Mouse (Mus musculus) urinary bladder, postnatal 10 days (tissue): ENCODE data around the gene Cacna2d2.

ENCODE experiments used
- DNase-seq: peaks from one replicate; pipeline ENCODE4 v3.0.0; 2022; ENCODE audit warnings: low spot score

The Cacna2d2 gene

DNA sequence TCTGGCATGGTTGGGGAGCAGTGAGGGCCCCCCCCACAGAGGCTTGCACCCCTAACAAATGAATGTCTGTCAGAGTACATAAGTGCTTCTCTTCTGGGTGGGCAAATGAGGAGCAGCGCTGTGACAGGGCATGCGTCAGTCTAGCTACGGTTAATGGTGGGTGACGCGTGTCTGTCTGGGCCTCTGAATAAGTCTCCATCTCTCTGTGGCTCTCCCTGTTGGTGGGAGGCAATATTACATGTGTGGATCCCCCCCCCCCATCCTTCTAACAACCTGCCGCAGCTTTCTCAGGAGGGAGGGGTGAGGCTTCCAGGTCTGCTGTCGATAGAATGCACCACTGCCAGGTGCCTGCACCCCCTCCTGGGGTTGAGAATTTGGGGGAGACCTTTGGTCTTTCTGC, 3.7 kb downstream of the Cacna2d2 start:
- DNase-seq = no peak

DNA sequence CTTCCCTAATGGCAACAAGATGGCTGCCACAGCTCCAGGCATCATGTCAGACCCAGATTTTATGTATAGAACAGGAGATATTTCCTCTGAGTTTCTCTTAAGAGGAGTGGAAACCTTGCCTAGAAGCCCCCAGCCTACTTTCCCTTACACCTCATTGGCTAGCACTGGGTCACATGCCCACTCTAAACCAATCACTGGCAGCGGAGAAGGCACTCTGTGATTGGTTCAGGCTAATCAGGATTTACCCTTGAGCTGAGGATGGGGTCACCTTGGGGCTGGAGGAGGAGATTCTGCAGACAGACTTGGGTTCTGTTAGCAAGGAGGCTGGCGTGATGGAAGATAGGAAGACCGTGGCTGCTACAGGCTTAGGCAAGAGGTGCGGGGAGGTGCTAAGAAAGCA, 10.0 kb downstream of the Cacna2d2 start:
- no peak for DNase-seq

DNA sequence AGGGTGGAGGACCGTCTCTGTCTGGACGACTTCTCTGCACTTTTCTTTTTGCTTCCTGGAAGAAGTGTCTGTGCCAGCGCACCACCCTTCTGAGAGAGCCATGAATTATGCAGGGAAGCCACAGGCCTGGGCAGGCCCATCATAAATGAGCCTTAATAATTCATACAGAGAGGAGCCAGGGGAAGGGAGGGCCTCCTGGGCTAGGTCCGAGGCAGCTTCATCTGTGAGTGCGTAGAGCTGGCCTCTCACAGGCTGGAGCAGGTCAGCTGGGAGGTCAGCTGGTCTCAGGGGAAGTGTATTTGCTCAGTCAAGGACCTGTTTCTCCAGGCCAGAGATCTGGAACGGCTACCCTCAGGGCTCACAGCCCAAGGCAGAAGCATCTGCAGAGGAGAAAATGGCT, 17.7 kb downstream of the Cacna2d2 start:
- DNase-seq = no peak

DNA sequence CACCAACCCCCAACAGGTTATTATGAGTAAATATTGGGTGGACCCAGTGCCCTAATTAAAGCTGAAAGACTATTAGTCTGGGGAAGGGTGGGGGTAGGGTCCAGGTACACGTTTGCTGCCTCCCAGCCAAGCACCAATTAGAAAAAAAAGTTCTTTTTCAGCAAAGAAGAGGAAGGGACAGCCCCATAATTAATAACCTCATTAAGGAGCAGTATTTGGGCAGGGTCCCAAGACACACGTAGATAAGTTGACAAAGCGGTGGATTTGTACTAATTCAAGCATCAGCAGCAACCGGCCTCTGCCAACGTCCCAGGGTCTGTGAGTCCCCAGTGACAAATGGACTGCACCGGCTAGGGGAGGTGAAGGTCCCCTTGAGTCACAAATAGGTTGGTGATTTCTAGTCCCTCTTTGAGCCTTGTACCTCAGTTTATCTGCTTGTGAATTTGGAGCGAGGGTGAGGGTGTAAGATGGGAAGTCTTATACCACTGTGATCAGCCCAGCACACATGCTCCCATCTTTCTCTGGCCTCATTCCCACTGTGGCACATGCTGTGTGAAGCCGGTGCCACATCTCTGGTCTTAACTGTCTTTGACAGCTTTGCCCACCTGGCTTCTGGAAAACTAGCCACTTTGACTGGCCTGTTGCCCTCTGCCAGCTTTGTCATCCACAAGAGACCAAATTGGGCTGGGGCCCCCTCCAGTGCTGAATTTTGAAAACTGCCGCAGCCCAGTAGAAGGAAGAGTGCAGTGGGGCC, 20.3 kb downstream of the Cacna2d2 start:
- DNase-seq = no peak

DNA sequence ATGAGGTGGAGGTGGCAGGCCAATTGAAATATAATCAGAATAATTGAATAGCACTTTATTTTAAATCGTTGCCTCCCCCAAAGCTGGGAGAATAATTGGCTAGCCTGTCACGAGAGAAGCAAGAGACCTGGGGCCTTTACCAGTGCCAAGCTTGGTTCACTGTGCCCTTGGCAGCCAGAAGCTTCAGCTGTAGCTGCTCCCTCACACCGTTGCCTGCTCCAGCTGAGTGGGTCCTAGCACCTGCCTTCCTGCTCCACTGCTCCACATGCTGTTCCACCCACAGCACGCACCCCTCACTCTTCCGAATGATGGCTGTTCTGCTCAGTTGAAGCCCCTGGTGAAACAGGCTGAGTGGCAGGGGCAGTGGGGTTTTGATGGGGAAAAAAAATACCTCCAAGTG, 21.5 kb downstream of the Cacna2d2 start:
- DNase-seq = no peak

DNA sequence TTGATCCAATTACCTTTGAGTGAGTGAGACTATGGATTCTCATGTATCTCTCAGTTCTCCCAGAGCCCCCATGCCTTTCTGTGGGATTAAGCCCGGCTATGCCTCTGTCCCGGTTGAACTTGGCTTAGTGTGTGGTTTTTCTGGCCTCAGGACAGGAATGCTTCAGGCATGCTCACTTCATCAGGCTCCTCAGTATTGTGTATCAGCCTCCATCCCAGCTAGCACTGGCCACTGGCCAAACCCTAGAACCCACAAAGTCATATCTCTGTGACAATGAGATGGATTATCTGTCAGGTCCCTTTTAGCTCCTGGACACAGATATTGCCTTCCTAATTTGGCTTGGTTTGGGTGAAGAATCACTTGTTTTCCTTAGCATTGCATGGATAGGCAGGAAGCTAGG, 23.5 kb downstream of the Cacna2d2 start:
- no peak for DNase-seq

DNA sequence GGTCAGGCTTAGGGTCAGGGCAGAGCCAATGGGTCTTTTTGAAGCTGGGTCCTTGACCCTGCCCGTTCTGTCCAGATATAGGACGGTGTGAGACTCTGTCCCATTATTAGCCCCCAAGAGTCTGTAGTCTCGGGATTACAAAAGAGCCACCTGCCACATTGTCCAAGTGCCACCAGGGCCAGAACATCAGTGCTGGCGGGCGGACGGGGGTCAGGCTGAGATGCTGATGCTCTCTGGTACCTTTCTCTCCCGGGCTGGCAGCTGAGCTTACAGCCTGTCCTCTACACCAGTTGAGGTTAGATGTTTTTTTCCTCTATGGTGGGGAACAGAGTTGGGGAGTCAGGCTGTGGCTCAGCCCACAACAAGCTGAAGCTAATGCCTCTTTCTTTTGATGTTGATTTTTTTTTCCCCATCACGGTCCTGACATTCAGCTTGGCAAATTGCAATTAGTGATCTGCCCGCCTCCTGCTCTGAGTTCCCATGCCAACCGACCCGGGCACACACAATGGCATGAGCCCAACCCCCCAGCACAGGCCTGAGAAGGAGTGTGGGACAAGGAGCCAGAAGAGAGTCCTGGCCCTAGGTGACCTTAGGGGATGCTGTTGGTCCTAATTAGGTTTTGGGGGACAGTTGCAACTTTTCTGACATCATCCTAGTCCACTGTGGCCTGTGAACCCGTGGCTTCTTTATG, 25.2 kb downstream of the Cacna2d2 start:
- DNase-seq = no peak

DNA sequence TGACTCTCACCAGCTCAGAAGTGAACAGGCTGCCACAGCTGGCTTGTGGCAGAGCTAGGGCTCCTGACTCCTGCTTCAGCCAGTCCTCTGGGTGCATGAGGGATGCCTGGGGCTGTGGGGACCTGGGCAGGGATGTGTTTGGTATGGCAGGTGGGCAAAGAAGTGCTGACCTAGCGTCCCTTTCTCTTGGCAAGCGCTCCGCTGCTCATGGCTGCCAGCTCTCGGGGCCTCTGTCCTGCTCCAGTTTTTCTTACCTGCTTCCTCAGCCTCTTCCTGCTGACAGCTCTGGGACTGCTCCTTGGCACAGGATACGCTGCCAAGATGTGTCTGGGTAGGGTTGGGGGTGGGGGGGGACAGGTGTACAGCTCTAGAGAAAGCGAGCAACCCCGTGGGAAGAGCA, 28.5 kb downstream of the Cacna2d2 start:
- no peak for DNase-seq

DNA sequence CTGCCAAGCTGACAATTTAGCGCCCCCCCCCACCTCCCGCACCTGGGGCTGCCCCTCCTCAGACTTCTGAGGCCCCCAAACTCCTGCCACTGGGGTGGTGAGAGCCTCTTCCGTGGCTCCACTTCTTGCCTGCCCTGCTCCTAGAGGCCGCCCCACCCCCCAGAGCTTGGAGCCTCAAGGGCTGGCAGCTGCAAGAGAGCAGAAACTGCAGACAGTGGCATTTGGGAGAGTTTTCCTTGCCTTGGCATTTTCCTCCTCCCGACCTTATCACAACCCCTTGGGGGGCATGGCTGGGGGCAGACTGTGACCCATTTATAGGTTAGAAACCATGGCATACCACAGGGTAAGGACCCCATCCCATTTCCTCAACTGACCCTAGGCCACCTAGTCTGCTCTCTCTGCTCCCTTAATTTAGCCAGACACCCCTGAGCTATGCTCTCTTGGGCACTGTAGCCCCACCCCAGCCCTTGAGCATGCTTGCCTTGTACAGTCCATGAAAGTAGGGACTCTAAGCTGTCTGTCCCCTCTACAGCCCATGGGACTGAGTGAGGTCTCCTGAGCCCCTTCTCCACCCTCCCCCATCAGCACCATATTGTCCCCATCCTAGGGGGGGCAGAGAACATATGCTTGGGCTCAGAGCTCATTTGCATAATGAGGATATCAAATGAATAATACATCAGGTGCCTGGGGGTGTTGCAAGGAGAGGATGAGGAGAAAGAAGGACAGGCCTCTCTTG, 29.2 kb downstream of the Cacna2d2 start:
- DNase-seq = no peak

DNA sequence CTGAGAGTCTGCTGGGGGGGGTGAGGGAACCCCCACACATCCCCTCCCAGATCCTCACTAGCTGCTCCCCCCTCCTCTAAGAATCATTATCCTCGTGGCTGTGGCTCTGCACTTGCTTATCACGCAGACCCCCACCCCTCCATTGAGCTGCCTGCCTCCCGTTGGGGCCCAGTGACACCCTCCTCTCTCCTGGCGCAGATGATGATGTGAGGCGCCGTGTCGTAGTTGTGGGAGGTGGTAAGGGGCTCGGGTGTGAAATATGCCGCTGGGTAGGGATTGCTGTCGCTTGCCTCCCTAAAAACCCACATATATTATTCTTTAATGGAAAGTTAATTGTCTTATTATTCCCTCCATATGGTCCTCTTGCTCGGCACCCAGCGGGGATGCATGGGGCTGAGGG, 31.0 kb downstream of the Cacna2d2 start:
- DNase-seq = no peak

DNA sequence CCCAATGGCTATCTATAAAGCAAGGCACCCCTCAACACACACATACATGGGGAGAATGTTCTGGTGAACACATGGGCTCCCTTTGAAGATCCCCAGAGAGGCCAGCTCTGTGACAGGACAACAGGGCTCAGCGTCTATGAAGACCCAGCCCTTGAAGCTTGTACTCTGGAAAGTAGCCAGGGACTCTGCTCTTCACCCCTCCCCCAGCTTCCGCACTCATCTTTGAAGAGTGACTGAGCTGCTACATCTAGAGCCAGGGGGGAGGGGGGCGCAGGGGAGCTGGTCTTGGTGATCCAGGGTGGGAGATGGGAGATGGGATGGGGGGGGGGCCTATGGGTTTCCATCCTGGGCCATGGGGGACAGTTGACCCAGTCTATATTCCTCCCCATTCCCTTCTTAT, 33.1 kb downstream of the Cacna2d2 start:
- no peak for DNase-seq

DNA sequence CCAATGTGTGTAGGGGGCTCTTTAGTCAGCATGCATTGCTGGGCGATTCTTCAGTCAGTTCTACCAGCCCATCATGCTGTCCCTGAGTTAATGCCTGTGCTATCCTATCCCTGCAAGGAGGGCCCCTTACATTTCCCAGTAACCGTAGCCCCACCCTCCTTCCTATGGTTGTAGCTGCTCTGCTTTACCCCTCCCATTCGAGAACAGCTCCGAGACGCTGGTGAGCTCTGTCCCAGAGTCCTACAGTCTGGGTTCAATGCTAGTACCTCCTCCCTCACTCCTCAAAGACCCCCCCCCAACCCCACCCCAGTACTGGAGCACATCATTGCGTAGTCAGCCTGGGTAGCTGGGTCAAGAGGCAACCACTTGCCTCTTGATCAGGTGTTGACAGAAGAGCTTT, 35.4 kb downstream of the Cacna2d2 start:
- no peak for DNase-seq

DNA sequence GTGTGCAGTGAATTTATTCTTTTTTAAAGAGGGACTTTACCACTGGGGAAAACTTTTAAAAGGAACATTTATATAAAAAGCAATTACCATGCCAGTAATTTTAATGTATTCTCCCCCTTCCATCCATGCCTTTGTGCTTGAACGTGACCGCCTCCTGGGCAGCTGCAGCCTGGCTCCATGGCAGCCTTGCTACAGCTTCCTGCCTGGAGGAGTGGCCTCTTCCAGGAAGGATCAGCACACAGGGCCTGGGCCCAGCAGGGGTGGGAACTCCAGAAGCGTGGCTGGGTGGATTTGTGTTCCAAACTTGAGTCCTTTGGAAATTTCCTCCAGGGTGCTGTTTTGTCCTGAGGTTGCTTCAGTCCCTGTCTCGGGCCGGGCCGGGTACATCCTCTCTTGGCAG, 35.9 kb downstream of the Cacna2d2 start:
- DNase-seq = no peak

DNA sequence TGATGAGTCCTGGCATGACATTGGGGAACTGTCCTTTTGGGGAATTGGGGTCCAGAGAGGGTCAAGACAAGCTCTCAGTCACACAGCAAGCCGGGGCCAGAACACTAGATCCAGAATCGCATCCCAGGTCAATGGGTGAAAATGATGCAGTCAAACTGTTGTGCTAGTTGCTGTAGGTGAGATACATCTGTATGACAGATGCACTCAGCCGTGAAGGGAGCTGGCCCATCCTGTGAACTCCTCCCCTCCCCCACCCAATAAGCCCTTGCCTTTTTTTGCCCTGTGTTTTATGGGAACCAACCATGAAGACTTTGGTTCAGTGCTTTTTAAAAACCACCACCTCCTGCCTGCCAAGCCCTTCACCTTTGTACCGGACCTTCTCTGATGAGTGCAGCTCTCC, 43.5 kb downstream of the Cacna2d2 start:
- DNase-seq = no peak

DNA sequence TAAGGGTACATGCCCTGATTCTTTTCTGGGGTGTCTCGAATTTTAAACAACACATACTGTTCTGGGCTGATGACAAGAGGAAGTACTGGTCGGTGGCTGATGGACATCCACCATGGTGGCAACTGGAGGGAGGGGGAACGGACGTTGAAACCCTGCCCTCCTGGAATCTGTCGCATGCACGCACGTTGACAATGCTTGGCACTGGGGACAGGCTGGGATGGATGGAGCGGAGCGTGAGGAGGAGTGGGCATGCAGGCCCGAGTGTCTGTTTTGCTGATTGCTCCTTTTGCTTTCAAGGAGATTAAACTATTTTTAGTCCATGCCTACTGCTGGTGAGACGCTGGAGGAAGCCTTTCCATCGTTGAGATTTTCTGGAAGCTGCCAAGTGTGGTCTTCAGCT, 43.9 kb downstream of the Cacna2d2 start:
- no peak for DNase-seq

DNA sequence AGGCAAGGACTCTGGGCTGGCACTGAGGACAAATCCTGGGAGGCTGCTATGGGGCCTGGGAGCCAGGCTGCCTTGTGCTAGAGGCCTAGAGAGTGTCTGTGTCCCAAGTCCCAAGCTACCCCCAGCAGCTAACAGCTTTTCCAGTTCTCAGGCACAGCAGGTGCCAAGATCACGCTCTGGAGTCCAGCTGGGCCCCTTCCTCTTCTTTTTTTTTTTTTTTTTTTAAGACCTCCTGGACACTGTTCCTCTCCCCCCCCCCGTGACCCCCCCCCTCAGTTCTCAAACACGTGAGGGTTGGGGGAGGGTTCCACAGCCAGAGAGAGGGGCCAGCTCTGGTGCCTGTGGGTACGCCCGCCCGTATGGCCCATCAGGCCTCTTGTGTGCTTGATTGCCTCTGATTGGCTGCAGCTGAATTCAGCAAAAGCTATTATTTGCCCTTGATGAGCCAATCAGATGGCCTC, 45.6 kb downstream of the Cacna2d2 start:
- DNase-seq = no peak

DNA sequence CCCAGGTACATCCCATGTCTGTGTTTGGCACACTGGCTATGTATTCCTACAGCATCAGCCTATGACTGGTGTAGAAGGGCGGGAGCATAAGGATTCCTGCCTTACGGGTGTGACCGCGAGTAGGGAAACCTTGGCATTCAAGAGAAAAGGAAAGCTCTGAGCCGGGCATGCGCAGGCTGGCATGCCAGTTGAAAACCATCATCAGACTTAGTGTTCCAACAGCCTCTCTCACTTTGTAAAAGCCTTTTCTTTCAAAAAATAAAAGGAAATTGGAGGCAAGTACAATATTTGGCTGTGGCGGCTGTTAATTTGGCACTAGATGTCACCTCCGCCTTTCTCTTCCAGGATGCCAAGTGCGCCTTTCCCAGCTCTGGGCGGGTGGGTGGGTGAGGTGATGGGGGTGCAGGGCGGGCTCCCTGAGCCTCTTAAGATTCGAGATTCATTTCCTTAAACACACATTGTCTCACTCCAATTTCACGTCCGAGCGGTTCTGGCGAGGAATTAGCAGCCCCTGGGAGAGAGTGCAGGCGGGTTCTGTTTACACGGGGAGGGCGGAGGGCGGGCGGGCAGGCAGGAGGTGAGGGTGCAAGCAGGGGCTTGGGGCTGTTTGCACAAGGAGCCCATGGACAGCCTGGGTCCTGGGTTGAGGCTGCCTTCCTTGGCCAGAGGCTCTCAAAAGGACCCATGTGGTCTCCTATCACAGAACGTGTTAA, 49.5 kb downstream of the Cacna2d2 start:
- no peak for DNase-seq

DNA sequence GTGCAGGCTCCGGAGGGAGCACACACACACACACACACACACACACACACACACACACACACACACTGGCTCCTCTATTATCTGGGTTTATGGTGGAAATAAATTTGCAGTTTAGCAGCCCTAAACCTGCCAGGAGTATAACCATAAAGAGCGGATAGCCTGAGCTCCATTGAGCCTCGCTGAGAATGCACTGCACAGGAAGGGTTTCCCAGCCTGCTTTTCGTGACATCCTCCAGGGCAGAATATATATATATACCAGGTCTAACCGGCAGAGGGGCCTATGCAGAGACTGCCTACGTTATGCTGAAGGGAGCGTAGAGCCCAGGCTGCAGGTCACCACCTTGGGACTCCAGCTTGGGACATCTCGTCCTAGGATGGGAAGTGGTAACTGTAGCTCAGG, 52.0 kb downstream of the Cacna2d2 start:
- DNase-seq = no peak

DNA sequence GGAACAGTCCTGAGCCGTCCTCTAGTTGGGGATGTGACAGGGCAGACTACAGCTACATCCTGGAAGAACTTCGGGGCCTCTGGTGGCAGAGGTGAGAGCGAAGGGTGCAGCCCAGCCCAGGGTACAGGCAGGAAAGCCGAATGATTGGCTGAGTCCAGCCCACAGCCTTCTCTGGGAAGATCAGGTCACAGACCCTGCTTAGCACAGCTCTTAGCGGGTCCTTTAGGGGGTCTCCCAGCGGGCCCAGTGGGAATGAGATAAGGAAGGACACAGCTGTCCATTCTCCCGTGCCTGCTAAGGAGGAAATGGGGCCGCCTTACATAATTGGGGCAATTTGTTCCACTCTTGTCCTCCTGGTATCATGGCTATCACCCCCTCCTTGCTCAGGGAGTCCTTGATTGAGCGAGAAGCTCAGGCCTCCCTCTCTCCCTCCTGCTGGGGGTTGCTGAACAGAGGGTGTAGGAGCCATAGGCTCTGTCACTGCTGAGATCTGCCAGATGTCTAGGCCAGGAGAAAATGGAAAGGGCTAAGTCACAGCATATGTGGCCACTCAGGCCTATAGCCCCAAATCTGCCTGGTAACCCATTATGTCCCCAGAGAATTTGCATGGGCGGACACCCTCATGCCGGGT, 52.6 kb downstream of the Cacna2d2 start:
- no peak for DNase-seq

DNA sequence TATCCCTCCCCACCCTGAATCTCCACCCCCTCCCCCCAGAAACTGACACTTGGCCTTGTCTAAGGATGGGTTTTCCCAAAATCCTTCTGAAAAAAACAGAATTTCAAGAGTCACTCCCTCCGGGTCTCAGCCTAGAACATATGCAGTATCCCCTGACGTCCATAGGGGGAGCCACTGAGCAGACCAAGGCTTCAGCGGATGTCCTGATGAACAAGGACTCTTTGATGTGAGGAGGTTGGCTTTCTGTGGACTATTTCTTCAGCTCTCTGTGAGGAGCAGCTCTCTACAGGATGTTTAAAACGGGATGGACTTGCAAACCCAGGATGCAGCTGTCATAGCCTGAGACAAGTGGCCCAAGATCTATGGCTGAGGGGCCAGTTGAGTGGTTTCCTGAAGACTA, 53.1 kb downstream of the Cacna2d2 start:
- DNase-seq = no peak

DNA sequence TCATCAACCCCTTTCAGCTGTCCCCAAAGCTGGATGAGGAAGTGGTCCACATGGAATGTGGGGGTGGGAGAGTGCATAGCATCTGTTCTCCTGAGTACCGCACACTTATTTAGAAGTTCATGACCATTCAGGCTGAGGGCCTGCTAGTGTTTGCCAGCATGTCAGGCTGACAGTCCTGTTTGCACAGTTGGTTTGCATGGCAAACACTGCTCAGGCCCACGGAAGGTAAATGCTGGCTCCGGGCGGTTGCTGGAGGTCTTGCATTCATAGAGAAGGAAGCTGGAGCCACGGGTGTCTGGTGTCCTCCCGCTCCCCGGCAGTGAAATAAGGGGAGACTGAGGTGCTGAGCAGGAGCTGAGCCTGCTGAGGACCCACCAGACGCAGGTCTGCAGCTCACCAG, 53.7 kb downstream of the Cacna2d2 start:
- DNase-seq = no peak

DNA sequence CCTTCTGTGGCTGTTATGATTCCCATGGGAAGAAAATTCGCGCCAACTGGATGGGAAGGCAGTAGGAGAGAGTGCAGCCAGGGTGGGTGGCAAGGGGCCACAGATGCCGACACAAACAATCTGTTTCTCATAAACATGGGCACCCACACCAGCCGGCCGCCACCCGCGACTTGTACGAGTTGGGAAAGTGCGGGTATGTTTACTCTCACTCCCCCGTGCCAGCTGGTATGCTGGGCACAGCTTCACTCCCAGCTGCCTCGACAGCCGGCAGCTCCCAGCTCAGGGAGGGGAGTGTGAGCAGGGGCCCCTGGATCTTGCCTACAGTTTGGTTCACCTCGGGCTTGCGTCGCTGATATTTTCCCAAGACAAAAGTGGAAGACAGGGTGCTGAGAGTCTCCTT, 57.3 kb downstream of the Cacna2d2 start:
- no peak for DNase-seq
